Mouse (Mus musculus) erythroblast, embryonic 14.5 days (primary cell): ENCODE results near the gene Pik3r6.

Experiments
- GATA1 ChIP-seq: IDR thresholded peaks from 2 replicates; pipeline ENCODE4 v1.6.1; 2012; ENCODE audit warnings: low read length, inconsistent platforms, mixed read lengths
- TAL1 ChIP-seq: IDR thresholded peaks from 3 replicates; pipeline ENCODE4 v1.6.1; 2012; ENCODE audit warnings: low read length, inconsistent platforms, mixed read lengths

DNA sequence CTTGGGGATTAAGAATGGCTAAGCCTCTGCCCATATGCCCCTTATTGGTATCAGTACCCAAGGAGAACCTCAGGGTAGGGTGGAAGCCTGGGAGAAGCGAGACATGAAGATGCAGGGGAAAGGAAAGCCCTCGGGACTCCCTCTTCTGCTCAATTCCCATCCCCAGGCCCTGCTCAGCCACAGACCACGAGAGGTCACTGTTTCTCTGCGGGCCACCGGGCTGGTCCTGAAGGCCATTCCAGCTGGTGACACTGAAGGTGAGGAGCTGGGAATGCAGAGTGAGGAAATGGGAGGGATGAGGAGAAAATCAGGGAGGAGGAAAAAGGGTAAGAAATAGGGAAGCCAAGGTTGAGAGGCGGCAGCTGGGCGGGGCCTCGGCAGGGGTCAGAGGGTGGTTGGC lies 41.7 kb downstream of the Pik3r6 start:
- TF ChIP-seq GATA1 = no peak
- TF ChIP-seq TAL1 = no peak
